Mouse (Mus musculus): ENCODE data around the gene Mdga2.

DNA sequence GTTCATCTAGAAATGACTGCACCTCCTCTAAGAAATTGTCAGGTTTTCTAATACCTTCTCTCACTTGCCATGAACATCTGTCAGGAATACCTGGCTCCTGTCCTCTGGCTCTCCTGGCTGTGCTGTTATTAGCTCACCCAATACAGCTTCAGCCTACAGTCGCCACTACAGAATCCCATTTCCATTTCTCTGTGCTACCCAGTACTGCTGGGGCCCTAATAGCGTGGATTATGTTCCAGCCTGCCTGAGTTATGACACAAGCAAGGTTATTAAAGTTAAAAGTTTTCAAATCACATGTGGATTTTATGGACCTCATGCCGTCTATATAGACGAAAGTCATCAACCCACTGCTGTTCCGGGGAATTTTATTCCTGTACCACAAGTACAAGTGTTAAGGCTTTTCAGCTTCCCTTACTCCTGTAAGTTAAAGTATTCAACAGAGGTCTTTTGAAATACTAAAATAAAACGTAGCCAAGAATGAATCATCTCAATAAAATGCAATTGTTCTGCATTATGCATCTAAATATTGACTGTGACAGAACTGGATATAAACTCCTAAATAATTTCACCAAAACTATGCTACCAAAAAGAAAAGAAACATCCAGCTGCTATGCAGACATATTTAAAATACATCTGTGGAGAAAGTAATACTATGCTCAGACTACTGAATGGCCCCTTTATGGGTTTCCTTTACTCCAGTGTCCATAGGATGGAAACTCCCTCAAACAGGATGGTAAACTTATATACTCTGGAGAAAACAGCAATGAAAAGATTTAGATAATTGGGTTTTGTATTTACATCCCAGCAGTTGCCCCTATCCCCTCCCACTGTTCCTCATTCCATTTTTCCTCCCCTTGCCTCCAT lies 103.5 kb downstream of the Mdga2 start:
- TF ChIP-seq CTCF (IDR thresholded peaks at IDR 0.05; ENCODE audit: low read depth, low read length) (no peak), POLR2A (IDR thresholded peaks at IDR 0.05; ENCODE audit: insufficient read depth, low read length) (no peak)

Measured in ES-Bruce4 (cell line).